In genomic region chr13:5937970-5938369, GRCm38 (mm10) we compare ENCODE assay signal across 21 mouse cellular contexts.
"Had no signal": no experiment of that assay in that cellular context is flagged by ENCODE, and none has a peak within 500 bp of the region (broad histone marks: within the 10 kb centered on the region; RNA-seq: fewer than 3 reads in every experiment).

No protein-coding gene starts in this region.

- H3K36me3 ChIP-seq: lung, embryonic 15.5 days; midbrain, embryonic 13.5 days; midbrain, embryonic 15.5 days; neural tube, embryonic 13.5 days; neural tube, embryonic 15.5 days had no signal

- H3K27ac ChIP-seq: lung, embryonic 15.5 days; macrophage; midbrain, embryonic 13.5 days; midbrain, embryonic 15.5 days; neural tube, embryonic 13.5 days; neural tube, embryonic 15.5 days had no signal

- H3K4me2 ChIP-seq: lung, embryonic 15.5 days; midbrain, embryonic 11.5 days; midbrain, embryonic 13.5 days; midbrain, embryonic 15.5 days; neural tube, embryonic 13.5 days; neural tube, embryonic 15.5 days had no signal

- ATAC-seq: liver, postnatal 0 days; lung, postnatal 0 days; midbrain, embryonic 13.5 days; midbrain, embryonic 15.5 days had no signal

- H3K4me1 ChIP-seq: lung, embryonic 15.5 days; megakaryocyte, embryonic 14.5 days; midbrain, embryonic 13.5 days; midbrain, embryonic 15.5 days; neural tube, embryonic 13.5 days; neural tube, embryonic 15.5 days had no signal

- H3K9me3 ChIP-seq: lung, embryonic 15.5 days; megakaryocyte, embryonic 14.5 days; midbrain, embryonic 13.5 days; midbrain, embryonic 15.5 days; neural tube, embryonic 13.5 days; neural tube, embryonic 15.5 days had no signal

- H3K4me3 ChIP-seq: lung, embryonic 15.5 days; megakaryocyte, embryonic 14.5 days; midbrain, embryonic 13.5 days; midbrain, embryonic 15.5 days; neural tube, embryonic 13.5 days; neural tube, embryonic 15.5 days had no signal

- H3K9ac ChIP-seq: liver, postnatal 0 days; lung, embryonic 15.5 days; midbrain, embryonic 13.5 days; midbrain, embryonic 15.5 days; neural tube, embryonic 13.5 days; neural tube, embryonic 15.5 days had no signal

- DNase-seq: liver, postnatal 0 days; lung, adult 2 months; lung, postnatal 14 days; lung, postnatal 36 days; retina, postnatal 1 day; right cerebral cortex, adult 18-20 months; right cerebral cortex, postnatal 25 days; right cerebral cortex, postnatal 4 days; spleen, adult 18-20 months; thymus, adult 18-20 months; thymus, postnatal 14 days; thymus, postnatal 36 days had no signal

- H3K27me3 ChIP-seq: lung, embryonic 15.5 days; megakaryocyte, embryonic 14.5 days; midbrain, embryonic 13.5 days; midbrain, embryonic 15.5 days; neural tube, embryonic 13.5 days; neural tube, embryonic 15.5 days had no signal
